Mouse (Mus musculus): ENCODE results near the gene Junb.

Gene Junb

GRCm38 (mm10) chr8:84978248-84978940 lies at the start of gene Junb:
Gene Junb (minus strand): TSS chr8:84978718.
- DNase-seq: peak; percentile 91

- DNase-seq: no peak
Observed at GRCm38 (mm10) chr8:85027922-85028321, 49.4 kb upstream of the Junb start.

DNA sequence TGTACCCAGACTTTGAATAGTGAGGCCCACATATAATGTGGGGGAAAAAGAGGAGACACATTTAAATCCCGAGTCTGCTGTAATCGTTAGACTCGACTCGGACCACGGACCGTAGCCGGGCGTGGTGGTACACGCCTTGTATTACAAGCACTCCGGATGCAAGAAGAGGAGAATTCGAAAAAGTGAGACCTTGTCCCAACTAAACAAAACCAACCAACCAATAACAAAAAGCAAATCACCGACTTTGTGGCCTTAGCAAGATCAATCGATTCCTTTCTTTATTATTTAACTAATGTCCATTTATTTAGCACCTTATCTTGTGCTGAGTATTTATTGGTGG lies 49.0 kb upstream of the Junb start:
- DNase-seq: peak; percentile 42

DNA sequence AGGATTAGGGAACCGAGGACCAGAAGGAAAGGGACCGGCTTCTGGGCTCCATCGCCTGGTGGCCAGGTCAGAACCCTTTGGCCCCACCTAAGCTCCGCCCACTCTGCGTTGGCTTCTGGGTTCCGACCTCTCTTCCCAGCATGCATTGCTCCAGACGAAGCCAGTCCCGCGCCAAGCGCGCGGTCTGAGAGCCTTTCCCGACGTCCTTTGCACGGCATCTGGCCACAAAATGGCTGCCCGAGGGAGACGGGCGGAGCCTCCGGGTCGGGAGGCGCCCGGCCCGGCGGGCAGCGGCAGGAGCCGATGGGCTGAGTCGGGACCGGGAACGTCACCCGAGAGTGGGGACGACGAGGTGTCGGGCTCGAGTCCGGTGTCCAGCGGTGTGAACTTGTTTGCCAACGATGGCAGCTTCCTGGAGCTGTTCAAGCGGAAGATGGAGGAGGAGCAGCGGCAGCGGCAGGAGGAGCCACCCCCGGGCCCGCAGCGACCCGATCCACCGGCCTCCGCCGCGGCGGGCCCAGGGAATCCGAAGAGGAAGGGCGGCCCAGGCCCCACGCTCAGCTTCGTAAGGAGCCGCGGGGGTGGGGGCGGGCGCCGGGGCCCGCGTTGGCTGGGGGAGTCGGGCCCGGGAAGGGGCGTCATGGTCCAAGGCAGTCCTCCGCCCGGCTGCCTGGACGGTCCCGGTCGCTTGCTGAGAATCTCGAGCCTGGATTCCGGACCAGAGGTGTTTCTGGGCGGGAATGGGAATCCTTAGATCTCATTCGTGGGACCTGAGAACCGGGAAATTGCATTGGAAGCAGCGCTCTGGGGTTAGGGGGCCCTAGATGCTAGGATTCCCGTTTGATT lies 48.4 kb upstream of the Junb start, which contains the start of gene Trir:
Gene Trir (plus strand): TSS at position 154 of the 846 bp plus-strand sequence.
- peak; percentile 96 for DNase-seq

- peak; percentile 92 for DNase-seq
Observed at GRCm38 (mm10) chr8:85025098-85025932, 46.8 kb upstream of the Junb start, which contains the start of gene Asna1. Gene Asna1 (minus strand): TSS chr8:85025281.

GRCm38 (mm10) chr8:85023846-85024245 lies 45.3 kb upstream of the Junb start:
- peak; percentile 51 for DNase-seq

GRCm38 (mm10) chr8:85021514-85022055 lies 43.1 kb upstream of the Junb start:
- no peak for DNase-seq

DNA sequence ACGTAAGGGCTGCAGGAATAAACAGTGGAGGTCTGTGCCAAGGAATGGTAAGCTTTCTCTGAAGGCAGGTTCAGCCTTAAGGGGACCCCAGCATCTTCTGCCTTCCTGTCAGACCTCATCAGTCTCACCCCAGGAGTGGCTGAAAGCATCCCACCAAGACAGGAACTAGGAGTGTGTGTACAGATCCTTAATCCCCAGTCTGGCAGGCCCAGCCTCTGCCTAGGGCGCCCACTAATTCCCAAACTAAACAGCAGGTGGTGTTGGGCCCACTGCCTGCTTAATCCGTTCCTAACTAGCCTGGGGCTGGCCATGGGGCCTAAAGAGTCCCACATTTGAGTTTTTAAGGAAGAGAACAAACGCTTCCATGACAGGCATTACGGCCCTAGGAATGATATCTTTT lies 38.7 kb upstream of the Junb start:
- DNase-seq: no peak

DNA sequence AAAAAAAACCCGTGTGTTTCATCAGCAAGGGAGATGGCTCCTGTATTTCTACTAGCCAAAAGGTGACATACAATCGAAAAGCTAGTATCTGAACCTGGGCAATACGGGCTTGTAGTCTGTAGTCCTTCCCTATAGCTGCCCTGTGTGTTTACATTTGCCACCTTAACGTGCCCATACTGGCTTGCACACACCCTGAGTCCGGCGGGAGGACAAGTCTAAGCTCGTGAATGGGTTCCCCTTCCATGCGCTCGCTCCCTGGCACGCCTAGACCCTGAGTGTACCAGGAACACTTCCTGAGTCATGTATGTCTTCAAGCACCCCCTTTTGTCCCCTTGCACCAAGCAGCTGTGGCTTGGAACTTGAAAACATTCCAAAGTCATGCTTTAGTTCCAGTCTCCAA lies 38.2 kb upstream of the Junb start:
- no peak for DNase-seq

DNA sequence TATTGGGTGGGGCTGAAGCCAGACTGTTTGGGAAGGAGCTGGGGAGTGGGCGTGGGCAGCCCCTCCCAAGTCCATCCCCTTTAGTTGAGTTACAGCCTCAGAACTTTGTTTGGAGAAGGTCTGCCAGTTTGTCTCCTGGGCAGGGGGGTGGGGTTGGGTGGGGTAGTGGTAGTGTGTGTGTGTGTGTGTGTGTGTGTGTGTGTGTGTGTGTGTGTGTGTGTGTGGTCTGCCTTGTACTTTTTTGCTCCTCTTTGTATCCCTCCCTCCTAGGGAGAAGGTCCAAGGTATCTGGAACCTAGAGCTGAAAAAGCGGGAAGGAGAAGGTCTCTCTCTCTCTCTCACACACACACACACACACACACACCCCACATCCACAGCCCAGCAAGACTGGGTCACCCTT lies 35.9 kb upstream of the Junb start, which contains the start of gene Best2:
Gene Best2 (minus strand): TSS at position 101 of the 400 bp plus-strand sequence.
- DNase-seq: no peak

- DNase-seq: peak; percentile 81
Observed at GRCm38 (mm10) chr8:85013230-85013840, 34.8 kb upstream of the Junb start.

DNA sequence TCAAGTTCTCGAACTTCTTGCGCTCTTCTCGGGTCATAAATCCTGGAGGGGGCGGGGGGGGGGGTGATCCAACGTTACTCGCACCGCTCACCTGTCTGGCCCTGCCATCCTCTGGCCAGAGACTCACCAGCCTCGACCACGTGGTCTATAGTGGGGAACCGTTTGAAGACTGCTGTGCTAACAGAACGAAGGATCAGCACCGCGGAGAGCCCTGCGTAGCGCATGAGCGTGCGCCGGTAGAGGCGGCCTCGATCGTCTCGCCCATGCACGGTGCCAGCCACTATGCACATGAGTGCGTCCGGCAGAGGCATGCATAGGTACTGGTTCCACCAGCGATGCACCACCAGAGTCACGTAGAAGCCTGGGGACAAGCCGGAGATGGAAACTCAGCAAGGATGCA lies 32.7 kb upstream of the Junb start:
- no peak for DNase-seq

- DNase-seq: no peak
Observed at GRCm38 (mm10) chr8:85007686-85008085, 29.2 kb upstream of the Junb start.

DNA sequence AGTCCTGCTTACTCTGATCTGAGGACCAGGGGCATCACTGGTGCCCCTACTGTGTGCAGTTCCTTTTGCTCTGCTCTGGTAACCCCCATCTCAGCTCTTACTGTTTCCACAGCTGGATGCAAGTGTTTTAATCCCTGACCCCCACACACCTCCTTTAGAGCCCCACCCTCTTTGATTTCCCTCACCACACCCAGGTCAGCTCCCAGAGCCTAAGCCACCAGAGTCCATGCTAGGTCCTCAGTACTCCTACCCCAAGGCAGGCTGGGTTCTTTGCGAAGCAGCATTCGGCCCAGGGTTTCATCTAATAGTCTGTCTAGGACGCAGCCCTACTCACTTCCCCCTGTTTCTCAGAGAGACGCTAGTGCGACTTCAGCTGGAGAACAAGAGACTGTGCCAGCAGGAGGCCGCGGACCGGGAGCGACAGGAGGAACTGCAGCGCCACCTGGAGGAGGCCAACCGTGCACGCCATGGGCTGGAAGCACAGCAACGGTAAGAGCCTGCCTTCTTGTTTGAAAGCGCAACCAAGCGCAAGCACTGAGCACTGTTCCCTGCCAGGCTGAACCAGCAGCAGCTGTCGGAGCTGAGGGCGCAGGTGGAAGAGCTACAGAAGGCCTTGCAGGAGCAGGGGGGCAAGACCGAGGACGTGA lies 19.3 kb upstream of the Junb start:
- peak; percentile 95 for DNase-seq

- DNase-seq: no peak
Observed at GRCm38 (mm10) chr8:84996978-84997377, 18.5 kb upstream of the Junb start.

DNA sequence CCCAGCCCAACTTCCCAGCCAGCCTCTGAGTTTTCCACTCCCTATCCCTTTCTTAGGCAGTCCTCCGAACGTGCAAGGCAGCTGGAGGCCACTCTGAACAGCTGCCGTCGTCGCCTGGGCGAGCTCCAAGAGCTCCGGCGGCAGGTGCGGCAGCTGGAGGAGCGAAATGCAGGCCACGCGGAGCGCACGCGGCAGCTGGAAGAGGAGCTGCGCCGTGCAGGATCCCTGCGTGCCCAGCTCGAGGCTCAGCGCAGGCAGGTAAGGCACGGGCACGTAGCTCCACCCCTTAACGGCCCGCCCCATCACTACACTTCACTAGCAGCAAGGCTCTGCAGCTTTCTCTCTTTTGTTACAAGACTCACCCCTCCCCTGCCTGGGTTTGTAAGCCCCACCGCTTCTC lies 17.2 kb upstream of the Junb start:
- no peak for DNase-seq

- DNase-seq: no peak
Observed at GRCm38 (mm10) chr8:84994375-84994774, 15.9 kb upstream of the Junb start.

- DNase-seq: peak; percentile 85
Observed at GRCm38 (mm10) chr8:84990836-84991235, 12.3 kb upstream of the Junb start.

DNA sequence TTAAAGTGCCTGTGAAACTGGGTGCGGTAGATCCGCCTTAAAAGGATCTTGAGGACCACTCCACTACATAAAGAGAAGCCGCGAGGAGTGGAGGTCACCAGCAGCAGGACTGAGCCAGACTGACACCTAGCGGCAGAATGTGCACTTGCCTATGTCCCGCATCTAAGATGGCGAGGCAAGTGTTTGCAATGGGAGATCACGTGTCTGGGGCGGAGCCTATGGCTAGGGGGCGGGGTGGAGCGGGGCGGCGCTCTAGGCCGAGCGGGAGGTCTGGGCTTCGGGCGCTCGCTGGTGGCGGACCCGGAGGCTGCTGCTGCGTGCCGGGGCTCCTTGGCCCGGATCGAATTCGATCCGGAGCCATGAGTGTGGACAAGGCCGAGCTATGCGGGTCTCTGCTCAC lies 11.8 kb upstream of the Junb start, which contains the start of gene Hook2:
Gene Hook2 (plus strand): TSS at position 255 of the 400 bp plus-strand sequence.
- peak; percentile 98 for DNase-seq

GRCm38 (mm10) chr8:84989810-84990209 lies 11.3 kb upstream of the Junb start:
- DNase-seq: peak; percentile 93

- peak; percentile 78 for DNase-seq
Observed at GRCm38 (mm10) chr8:84989311-84989731, 10.8 kb upstream of the Junb start.

DNA sequence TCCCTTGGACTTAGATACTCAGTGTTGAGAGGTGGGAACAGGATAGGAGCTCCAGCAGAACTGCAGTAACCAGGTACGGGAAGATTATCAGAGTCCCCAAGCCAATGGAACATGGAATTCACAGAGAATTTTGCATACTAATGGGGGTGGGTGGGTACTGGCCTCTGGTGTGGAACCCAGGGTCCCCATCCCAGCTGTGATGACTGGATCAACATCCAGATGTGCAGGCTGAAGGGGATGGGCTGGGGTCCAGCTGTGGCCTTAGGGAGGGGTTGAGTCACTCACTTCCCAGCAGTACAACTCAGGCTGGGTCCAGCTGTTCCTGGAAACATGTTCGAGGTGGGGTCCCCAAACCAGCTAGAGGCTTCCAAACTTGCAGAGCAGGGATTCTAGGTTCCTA lies 9.4 kb upstream of the Junb start:
- DNase-seq: peak; percentile 57

Measured in cerebellum, adult 9-10 months (tissue).